ENCODE assay signal across 8 mouse cellular contexts in genomic region chr8:70585258-70585652, GRCm38 (mm10). TPM values are rescaled to one million over a fixed set of nuclear protein-coding genes. Genes with fewer than 3 reads are reported as not detected.
DNase-seq lines count a peak whose midpoint lies in the region; ATAC-seq lines count a peak whose summit lies in the region.

No protein-coding gene starts in this region.

- ATAC-seq in erythroid progenitor cell, adult 5-6 weeks (replicated peaks; ENCODE audit: low FRiP score, poor library complexity, severe bottlenecking): peak; percentile 62
- no peak for ATAC-seq in limb, embryonic 11.5 days (ENCODE audit: insufficient number of reproducible peaks, low FRiP score, low TSS enrichment, low read depth)
- peak; percentile 63 for ATAC-seq in midbrain, embryonic 13.5 days

- peak; percentile 50 to 53 for DNase-seq in left cerebral cortex, postnatal 36 days (ENCODE audit: low spot score in 2 of 2)
- DNase-seq in left cerebral cortex, adult 8-10 months (ENCODE audit: low spot score in 2 of 2): no peak
- peak; percentile 68 for DNase-seq in adipocyte (ENCODE audit: low spot score)
- DNase-seq in hindbrain, embryonic 10.5 days (ENCODE audit: low spot score): peak; percentile 45
- DNase-seq in limb, embryonic 11.5 days (ENCODE audit: low spot score): peak; percentile 46
- DNase-seq in thymus, postnatal 36 days: peak; percentile 55 to 60

- H3K4me2 ChIP-seq in limb, embryonic 11.5 days (ENCODE audit: low read depth, severe bottlenecking): no peak overlapping the region
- H3K4me2 ChIP-seq in midbrain, embryonic 13.5 days (replicated peaks): no peak overlapping the region

- H3K9ac ChIP-seq in limb, embryonic 11.5 days (ENCODE audit: low read length): no peak overlapping the region
- no peak overlapping the region for H3K9ac ChIP-seq in midbrain, embryonic 13.5 days (replicated peaks)

- 41% methylated on average over 7 of the region's 7 CpGs for WGBS in hindbrain, embryonic 10.5 days
- 48% methylated on average over 7 of the region's 7 CpGs for WGBS in limb, embryonic 11.5 days
- WGBS in midbrain, embryonic 13.5 days: 40% methylated on average over 7 of the region's 7 CpGs

- intact Hi-C loops in left cerebral cortex, postnatal 36 days (cut with DNase I): no loop called here

- no peaks in the 10 kb centered on the region for H3K9me3 ChIP-seq in hindbrain, embryonic 10.5 days
- H3K9me3 ChIP-seq in limb, embryonic 11.5 days (ENCODE audit: control insufficient read depth, low read length): no peaks in the 10 kb centered on the region
- no peaks in the 10 kb centered on the region for H3K9me3 ChIP-seq in midbrain, embryonic 13.5 days

- H3K4me3 ChIP-seq in hindbrain, embryonic 10.5 days: no peak overlapping the region
- no peak overlapping the region for H3K4me3 ChIP-seq in limb, embryonic 11.5 days (ENCODE audit: low read depth, low read length)
- H3K4me3 ChIP-seq in midbrain, embryonic 13.5 days (replicated peaks): no peak overlapping the region

- no peaks in the 10 kb centered on the region for H3K4me1 ChIP-seq in hindbrain, embryonic 10.5 days (replicated peaks)
- H3K4me1 ChIP-seq in limb, embryonic 11.5 days (ENCODE audit: control insufficient read depth, insufficient read depth, low read length): no peaks in the 10 kb centered on the region
- H3K4me1 ChIP-seq in midbrain, embryonic 13.5 days (replicated peaks): no peaks in the 10 kb centered on the region

- no peak overlapping the region for H3K27ac ChIP-seq in hindbrain, embryonic 10.5 days
- no peak overlapping the region for H3K27ac ChIP-seq in limb, embryonic 11.5 days (replicated peaks; ENCODE audit: low read depth, low read length)
- H3K27ac ChIP-seq in midbrain, embryonic 13.5 days: 0 out of 2 replicates have a peak overlapping the region, but pooled peaks have one; percentile 30

- peaks cover 100% of the 10 kb centered on the region for H3K36me3 ChIP-seq in hindbrain, embryonic 10.5 days
- H3K36me3 ChIP-seq in limb, embryonic 11.5 days (ENCODE audit: control insufficient read depth, insufficient read depth, low read length): peaks cover 32% of the 10 kb centered on the region
- peaks cover 97% of the 10 kb centered on the region for H3K36me3 ChIP-seq in midbrain, embryonic 13.5 days

- no peaks in the 10 kb centered on the region for H3K27me3 ChIP-seq in hindbrain, embryonic 10.5 days (ENCODE audit: insufficient read depth, poor library complexity, severe bottlenecking)
- no peaks in the 10 kb centered on the region for H3K27me3 ChIP-seq in limb, embryonic 11.5 days (ENCODE audit: control insufficient read depth, insufficient read depth, low read length)
- H3K27me3 ChIP-seq in midbrain, embryonic 13.5 days: no peaks in the 10 kb centered on the region

RNA-seq across cellular contexts. Expression of gene Isyna1, which starts 8.9 kb away (rescaled TPM):
- 10 to 100 TPM; 47.5 to 53.0 TPM for total RNA-seq in left cerebral cortex, postnatal 36 days (2021)
- total RNA-seq in left cerebral cortex, adult 8-10 months (2022): 10 to 100 TPM; 54.5 to 60.3 (median 56.5) TPM
- total RNA-seq in erythroid progenitor cell, adult 5-6 weeks (2015; ENCODE audit: low replicate concordance): 5.8 and 15.9 TPM in 2 replicates
- total RNA-seq in erythroid progenitor cell, adult 5-6 weeks (2017; ENCODE audit: low replicate concordance): 2.5 and 8.0 TPM in 2 replicates
- polyA plus RNA-seq in hindbrain, embryonic 10.5 days (2016; fragmentation: Nextera tagmentation; extraction: Ambion mirVana): 158 and 159 TPM in 2 replicates
- 100 and 114 TPM in 2 replicates for polyA plus RNA-seq in limb, embryonic 11.5 days (2014; fragmentation: Nextera tagmentation; extraction: Ambion mirVana)
- 119 and 133 TPM in 2 replicates for polyA plus RNA-seq in midbrain, embryonic 13.5 days (2015; fragmentation: Nextera tagmentation; extraction: Ambion mirVana)

RNA-seq across cellular contexts. Expression of gene Ssbp4, which starts 23.4 kb away (rescaled TPM):
- 100 to 1,000 TPM; 257 to 265 TPM for total RNA-seq in left cerebral cortex, postnatal 36 days (2021)
- 100 to 1,000 TPM; 211 to 248 (median 234) TPM for total RNA-seq in left cerebral cortex, adult 8-10 months (2022)
- 9.0 and 13.0 TPM in 2 replicates for total RNA-seq in erythroid progenitor cell, adult 5-6 weeks (2015; ENCODE audit: low replicate concordance)
- 18.1 and 30.6 TPM in 2 replicates for total RNA-seq in erythroid progenitor cell, adult 5-6 weeks (2017; ENCODE audit: low replicate concordance)
- 84.4 and 117 TPM in 2 replicates for polyA plus RNA-seq in hindbrain, embryonic 10.5 days (2016; fragmentation: Nextera tagmentation; extraction: Ambion mirVana)
- 167 and 177 TPM in 2 replicates for polyA plus RNA-seq in limb, embryonic 11.5 days (2014; fragmentation: Nextera tagmentation; extraction: Ambion mirVana)
- polyA plus RNA-seq in midbrain, embryonic 13.5 days (2015; fragmentation: Nextera tagmentation; extraction: Ambion mirVana): 123 and 129 TPM in 2 replicates

RNA-seq across cellular contexts. Expression of gene Lrrc25, which starts 30.7 kb away (rescaled TPM):
- total RNA-seq in left cerebral cortex, postnatal 36 days (2021): 1 to 10 TPM in 1 of 2 experiments, under 1 TPM in 1; 0.44 to 1.2 TPM
- 1 to 10 TPM in 1 of 4 experiments, under 1 TPM in 3; 0.55 to 1.3 (median 0.87) TPM for total RNA-seq in left cerebral cortex, adult 8-10 months (2022)
- 2.5 and 11.7 TPM in 2 replicates for total RNA-seq in erythroid progenitor cell, adult 5-6 weeks (2015; ENCODE audit: low replicate concordance)
- total RNA-seq in erythroid progenitor cell, adult 5-6 weeks (2017; ENCODE audit: low replicate concordance): 2.3 and 3.5 TPM in 2 replicates
- 1.1 and 1.6 TPM in 2 replicates for polyA plus RNA-seq in hindbrain, embryonic 10.5 days (2016; fragmentation: Nextera tagmentation; extraction: Ambion mirVana)
- 0.57 TPM in 2 replicates for polyA plus RNA-seq in limb, embryonic 11.5 days (2014; fragmentation: Nextera tagmentation; extraction: Ambion mirVana)
- 1.1 and 1.2 TPM in 2 replicates for polyA plus RNA-seq in midbrain, embryonic 13.5 days (2015; fragmentation: Nextera tagmentation; extraction: Ambion mirVana)

RNA-seq across cellular contexts. Expression of gene Ell, which starts 46.0 kb away (rescaled TPM):
- total RNA-seq in left cerebral cortex, postnatal 36 days (2021): 10 to 100 TPM; 19.1 to 20.7 TPM
- 10 to 100 TPM; 17.6 to 25.3 (median 19.2) TPM for total RNA-seq in left cerebral cortex, adult 8-10 months (2022)
- total RNA-seq in erythroid progenitor cell, adult 5-6 weeks (2015; ENCODE audit: low replicate concordance): 10.5 and 22.3 TPM in 2 replicates
- 2.8 and 15.5 TPM in 2 replicates for total RNA-seq in erythroid progenitor cell, adult 5-6 weeks (2017; ENCODE audit: low replicate concordance)
- polyA plus RNA-seq in hindbrain, embryonic 10.5 days (2016; fragmentation: Nextera tagmentation; extraction: Ambion mirVana): 20.5 and 22.4 TPM in 2 replicates
- polyA plus RNA-seq in limb, embryonic 11.5 days (2014; fragmentation: Nextera tagmentation; extraction: Ambion mirVana): 19.5 and 20.1 TPM in 2 replicates
- 17.8 and 18.0 TPM in 2 replicates for polyA plus RNA-seq in midbrain, embryonic 13.5 days (2015; fragmentation: Nextera tagmentation; extraction: Ambion mirVana)

RNA-seq across cellular contexts. Expression of gene Gdf15, which starts 47.0 kb away (rescaled TPM):
- not detected for total RNA-seq in left cerebral cortex, postnatal 36 days (2021)
- not detected for total RNA-seq in left cerebral cortex, adult 8-10 months (2022)
- not detected in 2 replicates for total RNA-seq in erythroid progenitor cell, adult 5-6 weeks (2015; ENCODE audit: low replicate concordance)
- total RNA-seq in erythroid progenitor cell, adult 5-6 weeks (2017; ENCODE audit: low replicate concordance): not detected in 2 replicates
- polyA plus RNA-seq in hindbrain, embryonic 10.5 days (2016; fragmentation: Nextera tagmentation; extraction: Ambion mirVana): not detected in 2 replicates
- polyA plus RNA-seq in limb, embryonic 11.5 days (2014; fragmentation: Nextera tagmentation; extraction: Ambion mirVana): 0.15 TPM in 1 of 2 replicates, not detected in the other
- polyA plus RNA-seq in midbrain, embryonic 13.5 days (2015; fragmentation: Nextera tagmentation; extraction: Ambion mirVana): 0.30 TPM in 1 of 2 replicates, not detected in the other

Comparison
In these comparisons a context has a peak if more than half of its experiments do, and no peak if none do; other contexts are left out.
1. DNase-seq: peak in left cerebral cortex, postnatal 36 days (2 of 2), adipocyte (single experiment), hindbrain, embryonic 10.5 days (single experiment), limb, embryonic 11.5 days (single experiment) and thymus, postnatal 36 days (2 of 2); none in left cerebral cortex, adult 8-10 months (0 of 2).
2. RNA of gene Ssbp4, which starts 23.4 kb away (total RNA-seq): 257 to 265 TPM in left cerebral cortex, postnatal 36 days and 211 to 248 TPM in left cerebral cortex, adult 8-10 months; 9.0 to 30.6 TPM in erythroid progenitor cell, adult 5-6 weeks; every median in the first group is over 4 times any median in the second.